Mouse (Mus musculus) intestine, embryonic 14.5 days (tissue): Measurements from ENCODE around the gene Stoml1. TPM values are rescaled to one million over a fixed set of nuclear protein-coding genes. Genes with fewer than 3 reads are reported as not detected.
A peak's percentile ranks its signal among the peaks of the same experiment; 100 is the strongest.
"Not testable (repeated sequence)": the region's sequence is repeated elsewhere in the genome, so short reads cannot be mapped to it uniquely, and the experiment has no call there.

ENCODE experiments used
- ATAC-seq: fragments of 200-750 bp; cut with Nextera tagmentation; replicated peaks from 2 replicates; pipeline ENCODE4 v1.8.0; 2017; ENCODE audit warnings: low read depth, moderate number of reproducible peaks, moderate TSS enrichment, moderate library complexity; ENCODE audit not compliant: low FRiP score, low TSS enrichment
- DNase-seq: peaks from one replicate; pipeline ENCODE4 v3.0.0-alpha.2; 2018; ENCODE audit warnings: low spot score
- H3K27ac ChIP-seq: fragments of 300-500 bp; sonication (generic); 2 replicates; pipeline ENCODE4 v1.5.1; 2014; ENCODE audit warnings: low read depth, mild to moderate bottlenecking, control low read depth
- H3K27me3 ChIP-seq: fragments of 300-500 bp; sonication (generic); replicated peaks from 2 replicates; pipeline ENCODE4 v1.6.1; 2014; ENCODE audit warnings: low read length, control low read depth; ENCODE audit not compliant: control insufficient read depth, insufficient read depth
- H3K36me3 ChIP-seq: fragments of 300-500 bp; sonication (generic); 2 replicates; pipeline ENCODE4 v1.6.1; 2014; ENCODE audit warnings: low read length, control low read depth; ENCODE audit not compliant: control insufficient read depth, insufficient read depth
- H3K4me1 ChIP-seq: fragments of 300-500 bp; sonication (generic); replicated peaks from 2 replicates; pipeline ENCODE4 v1.6.1; 2014; ENCODE audit warnings: low read length, control low read depth, mixed read lengths; ENCODE audit not compliant: control insufficient read depth, insufficient read depth
- H3K4me2 ChIP-seq: fragments of 300-500 bp; sonication (generic); 2 replicates; pipeline ENCODE4 v1.6.1; 2014; ENCODE audit warnings: low read length
- H3K4me3 ChIP-seq: fragments of 300-500 bp; sonication (generic); 2 replicates; pipeline ENCODE4 v1.5.1; 2014; ENCODE audit warnings: low read depth, low read length, control low read depth, mixed read lengths
- H3K9ac ChIP-seq: fragments of 300-500 bp; sonication (generic); 2 replicates; pipeline ENCODE4 v1.6.1; 2014; ENCODE audit warnings: mild to moderate bottlenecking, low read length
- H3K9me3 ChIP-seq: fragments of 300-500 bp; sonication (generic); 2 replicates; pipeline ENCODE4 v1.6.1; 2016; ENCODE audit warnings: low read length, control low read depth; ENCODE audit not compliant: control insufficient read depth
- WGBS: fragments of 180-500 bp; shearing (Covaris S2); extraction: QIAGEN DNeasy Blood & Tissue Kit; methylation state at CpG from one replicate; pipeline ENCODE4 v1.1.7; 2014; 5-methylcytosine and 5-hydroxymethylcytosine counted together
- polyA plus RNA-seq: library from polyadenylated mRNA; unstranded; fragments of >200 nt; fragmentation: Nextera tagmentation; extraction: Ambion mirVana; gene quantifications from 2 replicates; pipeline ENCODE4 v1.2.1, GENCODE M21; 2014

Stoml1 gene
- polyA plus RNA-seq, 1 experiment from 2014 or later: 21.3 TPM

DNA sequence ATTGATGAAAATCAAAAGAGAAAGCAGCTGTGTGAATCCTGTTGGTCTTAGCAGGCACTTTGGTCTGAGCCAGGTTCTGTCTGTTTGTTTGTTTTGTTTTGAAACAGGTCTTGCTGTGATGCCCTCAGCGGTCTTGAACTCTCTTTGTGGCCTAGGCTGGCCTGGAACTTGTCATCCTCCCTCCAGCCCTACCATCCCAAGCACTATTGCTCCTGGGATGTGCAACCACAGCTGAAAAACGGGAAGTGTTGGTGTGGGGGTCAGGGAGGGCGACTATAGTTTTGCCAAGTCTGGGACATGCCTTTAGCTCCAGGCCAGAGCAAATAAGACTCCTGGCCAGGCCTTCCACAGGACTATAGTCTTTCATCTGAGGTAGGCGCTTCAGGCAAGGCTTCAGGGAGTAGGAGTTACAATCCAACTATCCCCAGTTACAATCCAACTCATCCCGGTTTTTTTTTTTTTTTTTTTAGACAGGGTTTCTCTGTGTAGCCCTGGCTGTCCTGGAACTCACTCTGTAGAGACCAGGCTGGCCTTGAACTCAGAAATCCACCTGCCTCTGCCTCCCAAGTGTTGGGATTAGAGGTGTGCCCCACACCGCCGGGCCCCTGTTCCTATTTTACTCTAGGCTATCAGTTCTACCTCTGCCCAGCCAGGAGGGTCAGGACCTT is 4.1 kb upstream of the Stoml1 start:
- Histone ChIP-seq H3K4me1 (peaks cover 29% of the 10 kb centered on the region), H3K27me3 (no peaks in the 10 kb centered on the region), H3K27ac (peak overlapping the region; percentile 73), H3K9ac (peak overlapping the region; percentile 65), H3K4me3 (peak overlapping the region; percentile 65), H3K36me3 (peaks cover 3% of the 10 kb centered on the region; the same call in 1 of the 2 replicates), H3K4me2 (peak overlapping the region; percentile 80), H3K9me3 (no peaks in the 10 kb centered on the region)
- DNase-seq (no peak), ATAC-seq (no peak)
- 31% methylated on average over 7 of the region's 7 CpGs for WGBS

DNA sequence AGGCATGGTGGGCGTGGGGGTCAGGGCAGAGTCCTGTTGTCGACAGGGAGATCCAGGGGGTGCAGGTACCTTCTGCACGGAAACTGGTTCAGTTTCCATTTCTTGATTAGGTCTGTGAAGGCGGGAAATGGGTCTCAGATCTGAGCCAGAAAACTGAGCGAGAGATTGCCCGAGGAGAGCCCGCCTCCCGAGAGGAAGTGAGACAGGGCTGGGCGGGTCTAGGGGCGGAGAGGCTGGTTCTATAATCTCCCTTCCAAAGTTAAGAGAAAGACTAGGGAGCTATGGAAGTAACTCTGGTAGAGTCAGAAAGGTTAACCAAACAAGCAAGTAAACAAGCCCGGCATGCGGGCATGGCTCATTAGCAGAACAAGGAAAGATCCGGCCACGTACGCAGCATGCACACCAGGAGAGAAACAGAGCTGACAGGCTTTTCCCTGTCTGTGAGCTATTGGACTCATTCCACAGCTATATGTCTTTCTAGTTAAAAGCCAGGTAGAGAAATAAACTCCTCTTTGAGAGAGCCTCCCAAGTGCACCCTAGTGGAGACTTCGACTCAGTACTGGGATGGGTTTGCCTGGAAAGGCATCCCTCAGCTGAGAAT is 3.3 kb upstream of the Stoml1 start, which contains the start of gene Pml:
Pml (minus strand) TSS at position 195 of the 601 bp plus-strand sequence.
- peaks cover 29% of the 10 kb centered on the region for H3K4me1 ChIP-seq
- H3K4me3 ChIP-seq: peak within 1 kb of the TSS; percentile 65
- peak within 1 kb of the TSS; percentile 65 for H3K9ac ChIP-seq
- DNase-seq (peak; percentile 82), ATAC-seq (peak; percentile 53; the same call in 1 of the 2 replicates)
- peaks cover 3% of the 10 kb centered on the region; the same call in 1 of the 2 replicates for H3K36me3 ChIP-seq
- H3K4me2 ChIP-seq: peak within 1 kb of the TSS; percentile 80
- H3K27ac ChIP-seq: peak within 1 kb of the TSS; percentile 73
- no peaks in the 10 kb centered on the region for H3K9me3 ChIP-seq
- WGBS: under 1% methylated on average over 16 of the region's 16 CpGs
- H3K27me3 ChIP-seq: no peaks in the 10 kb centered on the region

DNA sequence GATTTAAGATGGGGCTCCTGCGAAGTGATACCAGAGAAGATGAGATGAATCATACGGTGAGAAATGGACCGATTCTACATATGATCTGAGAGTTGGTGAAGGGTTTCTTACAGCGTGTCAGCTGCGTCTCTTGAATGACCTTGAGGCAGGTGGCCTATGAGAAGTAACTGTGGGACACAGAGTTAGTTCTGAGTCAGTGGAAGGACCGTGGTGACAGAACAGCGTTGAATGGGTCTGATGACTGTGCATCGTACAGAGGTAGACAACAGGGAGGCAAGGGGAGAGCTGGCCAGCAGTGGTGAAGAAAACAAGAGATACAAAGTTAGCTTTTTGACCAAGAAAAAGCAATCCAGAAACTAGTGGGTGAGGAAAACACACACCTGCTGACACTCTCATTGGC is 2.6 kb upstream of the Stoml1 start:
- Histone ChIP-seq H3K36me3 (peaks cover 3% of the 10 kb centered on the region; the same call in 1 of the 2 replicates), H3K9ac (no peak overlapping the region), H3K27me3 (no peaks in the 10 kb centered on the region), H3K27ac (peak overlapping the region; percentile 73), H3K4me2 (peak overlapping the region; percentile 80), H3K9me3 (no peaks in the 10 kb centered on the region), H3K4me1 (peaks cover 29% of the 10 kb centered on the region), H3K4me3 (no peak overlapping the region)
- ATAC-seq: no peak
- DNase-seq: no peak
- WGBS: 78% methylated on average over 8 of the region's 8 CpGs

GRCm38 (mm10) chr9:58250730-58251129 is 2.2 kb upstream of the Stoml1 start:
- not testable (repeated sequence) for ATAC-seq, H3K9ac ChIP-seq, H3K4me3 ChIP-seq, H3K27me3 ChIP-seq, H3K4me2 ChIP-seq, H3K27ac ChIP-seq, DNase-seq, H3K9me3 ChIP-seq, H3K36me3 ChIP-seq
- H3K4me1 ChIP-seq: peaks cover 29% of the 10 kb centered on the region
- 90% methylated on average over 1 of the region's 1 CpGs for WGBS

DNA sequence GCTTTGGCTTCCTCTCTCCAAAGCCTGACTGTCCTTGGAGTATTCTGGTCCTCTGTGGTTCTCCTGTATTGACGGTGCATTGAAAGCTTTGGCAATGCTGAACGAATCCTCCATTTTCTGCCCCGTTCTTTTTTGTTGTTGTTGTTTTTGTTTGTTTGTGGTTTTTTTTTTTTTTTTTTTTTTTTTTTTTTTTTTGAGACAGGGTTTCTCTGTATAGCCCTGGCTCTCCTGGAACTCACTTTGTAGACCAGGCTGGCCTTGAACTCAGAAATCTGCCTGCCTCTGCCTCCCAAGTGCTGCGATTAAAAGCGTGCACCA is 800 bp downstream of the Stoml1 start:
- H3K4me2 ChIP-seq: peak overlapping the region; percentile 58
- DNase-seq, H3K9me3 ChIP-seq, H3K4me1 ChIP-seq, ATAC-seq, H3K27me3 ChIP-seq: not testable (repeated sequence)
- H3K9ac ChIP-seq: peak overlapping the region; percentile 73
- H3K4me3 ChIP-seq: peak overlapping the region; percentile 80
- peak overlapping the region; percentile 54; the same call in 1 of the 2 replicates for H3K27ac ChIP-seq
- peaks cover 20% of the 10 kb centered on the region; the same call in 1 of the 2 replicates for H3K36me3 ChIP-seq
- 67% methylated on average over 5 of the region's 5 CpGs for WGBS

- ATAC-seq (no peak), DNase-seq (no peak)
- H3K4me2 ChIP-seq: no peak overlapping the region
- H3K27ac ChIP-seq: no peak overlapping the region
- peaks cover 26% of the 10 kb centered on the region for H3K36me3 ChIP-seq
- H3K4me3 ChIP-seq: no peak overlapping the region
- peaks cover 6% of the 10 kb centered on the region for H3K4me1 ChIP-seq
- WGBS: 57% methylated on average over 2 of the region's 2 CpGs
- no peaks in the 10 kb centered on the region for H3K27me3 ChIP-seq
- H3K9me3 ChIP-seq: no peaks in the 10 kb centered on the region
- H3K9ac ChIP-seq: no peak overlapping the region
These were observed 2.1 kb downstream of the Stoml1 start for GRCm38 (mm10) chr9:58255105-58255504.

- no peak overlapping the region for H3K9ac ChIP-seq
- 89% methylated on average over 10 of the region's 10 CpGs for WGBS
- DNase-seq: no peak
- H3K4me1 ChIP-seq: no peaks in the 10 kb centered on the region; the same call in 1 of the 2 replicates
- no peak overlapping the region for H3K4me2 ChIP-seq
- H3K27me3 ChIP-seq: no peaks in the 10 kb centered on the region
- no peak for ATAC-seq
- H3K9me3 ChIP-seq: no peaks in the 10 kb centered on the region
- no peak overlapping the region for H3K4me3 ChIP-seq
- H3K36me3 ChIP-seq: peaks cover 31% of the 10 kb centered on the region
- no peak overlapping the region for H3K27ac ChIP-seq
These were observed 3.0 kb downstream of the Stoml1 start for GRCm38 (mm10) chr9:58255704-58256685.

DNA sequence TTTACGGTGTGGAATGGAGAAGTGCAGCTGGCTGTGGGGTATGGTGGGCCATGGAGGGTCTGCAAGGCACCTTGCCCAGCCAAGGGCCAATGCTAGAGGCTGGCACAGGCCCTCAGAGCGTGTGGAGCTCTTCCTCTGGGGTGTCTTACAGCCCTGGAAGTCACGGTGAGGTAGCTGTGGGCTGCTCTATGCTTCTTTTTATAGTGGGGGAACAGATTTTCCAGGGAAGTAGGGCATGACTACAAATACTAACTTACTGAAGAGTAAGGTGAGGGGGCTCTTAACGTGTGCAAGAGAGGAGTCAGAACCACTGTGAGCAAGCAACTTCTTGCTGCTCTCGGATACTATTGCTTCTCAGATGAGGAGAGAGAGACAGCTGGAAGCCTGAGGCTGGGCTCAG is 9.5 kb downstream of the Stoml1 start:
- no peak for ATAC-seq
- 91% methylated on average over 5 of the region's 5 CpGs for WGBS
- H3K9me3 ChIP-seq: no peaks in the 10 kb centered on the region

More for the DNA sequence above, 9.5 kb downstream of the Stoml1 start:
- no peak for DNase-seq
- Histone ChIP-seq H3K4me3 (no peak overlapping the region), H3K36me3 (peaks cover 35% of the 10 kb centered on the region), H3K27ac (no peak overlapping the region), H3K4me2 (no peak overlapping the region), H3K4me1 (peaks cover 15% of the 10 kb centered on the region), H3K9ac (no peak overlapping the region), H3K27me3 (no peaks in the 10 kb centered on the region)
